Mouse (Mus musculus): Measurements from ENCODE around the gene Ubr7. TPM values are rescaled to one million over a fixed set of nuclear protein-coding genes. Genes with fewer than 3 reads are reported as not detected.
A peak's percentile ranks its signal among the peaks of the same experiment; 100 is the strongest.

Gene Ubr7
- total and polyA plus RNA-seq, 3 experiments = 46.3 to 80.4 (median 48.8) TPM

- Histone ChIP-seq H3K27me3 (replicated peaks) (no peaks in the 10 kb centered on the region), H3K9me3 (replicated peaks; ENCODE audit: low read length) (no peaks in the 10 kb centered on the region), H3K4me3 (replicated peaks in 1 of 3; ENCODE audit: low read depth in 2 of 3, low read length in 2 of 3, poor library complexity in 1 of 3) (no peak overlapping the region), H3K36me3 (replicated peaks in 1 of 2; ENCODE audit: control insufficient read depth in 1 of 2, insufficient read depth in 1 of 2, low read length in 1 of 2) (no peaks in the 10 kb centered on the region), H3K79me2 (replicated peaks; ENCODE audit: control insufficient read depth, extremely low read depth, insufficient read depth, poor library complexity, severe bottlenecking) (no peaks in the 10 kb centered on the region), H3K4me1 (ENCODE audit: control insufficient read depth in 1 of 2, insufficient read depth in 2 of 2) (peaks cover 0 to 10% of the 10 kb centered on the region in 2 experiments; a peak in 2 of 4 replicates), H3K9ac (ENCODE audit: insufficient read depth, low read depth) (no peak overlapping the region), H3K4me2 (ENCODE audit: insufficient read depth, low read depth, poor library complexity, severe bottlenecking) (no peak overlapping the region), H3K27ac (ENCODE audit: insufficient read depth, low read depth) (no peak overlapping the region)
- DNase-seq (ENCODE audit: extremely low read depth) = no peak
- TF ChIP-seq CHD2 (IDR thresholded peaks at IDR 0.05; ENCODE audit: low read length) = no peak
- dilution Hi-C loops (cut with MboI; ENCODE audit: extremely low pct_ligation_motif_present, extremely low pct_unique_long_range_greater_than_20kb, low sequenced_read_pairs) = no loop called here
- in situ Hi-C loops (cut with MboI; ENCODE audit: low pct_ligation_motif_present, low pct_unique_long_range_greater_than_20kb, low sequenced_read_pairs) = no loop called here
These were observed 33.9 kb upstream of the Ubr7 start for GRCm38 (mm10) chr12:102723861-102724260.

GRCm38 (mm10) chr12:102725146-102725545 is 32.6 kb upstream of the Ubr7 start:
- no peak overlapping the region for H3K4me3 ChIP-seq (replicated peaks in 1 of 3; ENCODE audit: low read depth in 2 of 3, low read length in 2 of 3, poor library complexity in 1 of 3)
- H3K36me3 ChIP-seq (replicated peaks in 1 of 2; ENCODE audit: control insufficient read depth in 1 of 2, insufficient read depth in 1 of 2, low read length in 1 of 2) = no peaks in the 10 kb centered on the region
- H3K4me1 ChIP-seq (ENCODE audit: control insufficient read depth in 1 of 2, insufficient read depth in 2 of 2) = peaks cover 0 to 5% of the 10 kb centered on the region in 2 experiments; a peak in 2 of 4 replicates

GRCm38 (mm10) chr12:102725761-102726175 is 32.0 kb upstream of the Ubr7 start:
- no peaks in the 10 kb centered on the region for H3K9me3 ChIP-seq (replicated peaks; ENCODE audit: low read length)

More at GRCm38 (mm10) chr12:102725146-102725545, 32.6 kb upstream of the Ubr7 start:
- Histone ChIP-seq H3K9ac (ENCODE audit: insufficient read depth, low read depth) (no peak overlapping the region), H3K4me2 (ENCODE audit: insufficient read depth, low read depth, poor library complexity, severe bottlenecking) (no peak overlapping the region), H3K79me2 (replicated peaks; ENCODE audit: control insufficient read depth, extremely low read depth, insufficient read depth, poor library complexity, severe bottlenecking) (no peaks in the 10 kb centered on the region), H3K27me3 (replicated peaks) (no peaks in the 10 kb centered on the region), H3K9me3 (replicated peaks; ENCODE audit: low read length) (no peaks in the 10 kb centered on the region), H3K27ac (ENCODE audit: insufficient read depth, low read depth) (no peak overlapping the region)
- DNase-seq (ENCODE audit: extremely low read depth) = no peak
- dilution Hi-C loops (cut with MboI; ENCODE audit: extremely low pct_ligation_motif_present, extremely low pct_unique_long_range_greater_than_20kb, low sequenced_read_pairs) (no loop called here), in situ Hi-C loops (cut with MboI; ENCODE audit: low pct_ligation_motif_present, low pct_unique_long_range_greater_than_20kb, low sequenced_read_pairs) (no loop called here)
- TF ChIP-seq MAFK (IDR thresholded peaks at IDR 0.05; ENCODE audit: insufficient replicate concordance, low read length) (peak; percentile 40; the same call in 1 of the 2 replicates), ZNF384 (IDR thresholded peaks at IDR 0.05; ENCODE audit: low read depth, low read length) (no peak), RCOR1 (conservative IDR thresholded peaks at IDR 0.05; ENCODE audit: low read depth, low read length) (no peak)

More at GRCm38 (mm10) chr12:102725761-102726175, 32.0 kb upstream of the Ubr7 start:
- Histone ChIP-seq H3K36me3 (replicated peaks in 1 of 2; ENCODE audit: control insufficient read depth in 1 of 2, insufficient read depth in 1 of 2, low read length in 1 of 2) (no peaks in the 10 kb centered on the region), H3K79me2 (replicated peaks; ENCODE audit: control insufficient read depth, extremely low read depth, insufficient read depth, poor library complexity, severe bottlenecking) (no peaks in the 10 kb centered on the region), H3K27me3 (replicated peaks) (no peaks in the 10 kb centered on the region), H3K4me2 (ENCODE audit: insufficient read depth, low read depth, poor library complexity, severe bottlenecking) (no peak overlapping the region), H3K4me3 (replicated peaks in 1 of 3; ENCODE audit: low read depth in 2 of 3, low read length in 2 of 3, poor library complexity in 1 of 3) (no peak overlapping the region), H3K27ac (ENCODE audit: insufficient read depth, low read depth) (no peak overlapping the region), H3K9ac (ENCODE audit: insufficient read depth, low read depth) (no peak overlapping the region), H3K4me1 (ENCODE audit: control insufficient read depth in 1 of 2, insufficient read depth in 2 of 2) (peaks cover 0 to 11% of the 10 kb centered on the region in 2 experiments; a peak in 2 of 4 replicates)
- DNase-seq (ENCODE audit: extremely low read depth) = no peak
- TF ChIP-seq SMC3 (IDR thresholded peaks at IDR 0.05; ENCODE audit: low read depth, low read length) = no peak
- no peak for TF ChIP-seq KAT2A (IDR thresholded peaks at IDR 0.05; ENCODE audit: insufficient replicate concordance, low read length)
- no peak for TF ChIP-seq NELFE (IDR thresholded peaks at IDR 0.05; ENCODE audit: low read depth, low read length)
- no peak for TF ChIP-seq RAD21 (IDR thresholded peaks at IDR 0.05; ENCODE audit: low read depth, low read length)
- TF ChIP-seq MAFK (IDR thresholded peaks at IDR 0.05; ENCODE audit: insufficient replicate concordance, low read length) = no peak
- TF ChIP-seq ZNF384 (IDR thresholded peaks at IDR 0.05; ENCODE audit: low read depth, low read length) = no peak
- TF ChIP-seq MAZ (IDR thresholded peaks at IDR 0.05; ENCODE audit: low read depth, low read length) = no peak
- TF ChIP-seq MYC (IDR thresholded peaks at IDR 0.05; ENCODE audit: low read depth, low read length) = no peak
- TF ChIP-seq EP300 (IDR thresholded peaks at IDR 0.05; ENCODE audit: low read length) = no peak
- TF ChIP-seq TCF12 (IDR thresholded peaks at IDR 0.05; ENCODE audit: low read depth, low read length) = no peak
- dilution Hi-C loops (cut with MboI; ENCODE audit: extremely low pct_ligation_motif_present, extremely low pct_unique_long_range_greater_than_20kb, low sequenced_read_pairs) = no loop called here
- in situ Hi-C loops (cut with MboI; ENCODE audit: low pct_ligation_motif_present, low pct_unique_long_range_greater_than_20kb, low sequenced_read_pairs) = no loop called here

Measured in CH12.LX (cell line).